Mouse (Mus musculus): ENCODE results near the gene Tmem200a. TPM values are rescaled to one million over a fixed set of nuclear protein-coding genes. Genes with fewer than 3 reads are reported as not detected.

Tmem200a gene
- polyA plus RNA-seq, 1 experiment from 2014 or later: 1.5 TPM

GRCm38 (mm10) chr10:26051177-26051576 is 27.7 kb downstream of the Tmem200a start:
- Histone ChIP-seq H3K4me1 (no peaks in the 10 kb centered on the region), H3K27ac (no peak overlapping the region), H3K36me3 (no peaks in the 10 kb centered on the region), H3K4me3 (no peak overlapping the region), H3K27me3 (ENCODE audit: insufficient read depth, poor library complexity, severe bottlenecking) (no peaks in the 10 kb centered on the region), H3K9me3 (no peaks in the 10 kb centered on the region)
- WGBS: 82% methylated on average over 2 of the region's 2 CpGs
- DNase-seq (ENCODE audit: low spot score): no peak

GRCm38 (mm10) chr10:26034931-26035330 is 43.9 kb downstream of the Tmem200a start:
- Histone ChIP-seq H3K36me3 (no peaks in the 10 kb centered on the region), H3K9me3 (no peaks in the 10 kb centered on the region), H3K27ac (no peak overlapping the region), H3K27me3 (ENCODE audit: insufficient read depth, poor library complexity, severe bottlenecking) (no peaks in the 10 kb centered on the region), H3K4me3 (no peak overlapping the region), H3K4me1 (no peaks in the 10 kb centered on the region)
- WGBS: 67% methylated on average over 5 of the region's 5 CpGs
- DNase-seq (ENCODE audit: low spot score): no peak

- Histone ChIP-seq H3K27ac (no peak overlapping the region), H3K36me3 (no peaks in the 10 kb centered on the region), H3K27me3 (ENCODE audit: insufficient read depth, poor library complexity, severe bottlenecking) (no peaks in the 10 kb centered on the region), H3K4me3 (no peak overlapping the region), H3K9me3 (no peaks in the 10 kb centered on the region), H3K4me1 (no peaks in the 10 kb centered on the region)
- DNase-seq (ENCODE audit: low spot score): no peak
- WGBS: 79% methylated on average over 3 of the region's 3 CpGs
These were observed 60.1 kb downstream of the Tmem200a start for GRCm38 (mm10) chr10:26018740-26019139.

- no peaks in the 10 kb centered on the region for H3K27me3 ChIP-seq (ENCODE audit: insufficient read depth, poor library complexity, severe bottlenecking)
- 45% methylated on average over 1 of the region's 1 CpGs for WGBS
- H3K4me1 ChIP-seq: no peaks in the 10 kb centered on the region
- no peak overlapping the region for H3K27ac ChIP-seq
- H3K36me3 ChIP-seq: no peaks in the 10 kb centered on the region
- H3K9me3 ChIP-seq: no peaks in the 10 kb centered on the region
- no peak for DNase-seq (ENCODE audit: low spot score)
- no peak overlapping the region for H3K4me3 ChIP-seq
These were observed 64.6 kb downstream of the Tmem200a start for GRCm38 (mm10) chr10:26014298-26014697.

- 62% methylated on average over 5 of the region's 5 CpGs for WGBS
These were observed 69.9 kb downstream of the Tmem200a start for GRCm38 (mm10) chr10:26008948-26009347.

GRCm38 (mm10) chr10:26005471-26005870 is 73.4 kb downstream of the Tmem200a start:
- WGBS: 82% methylated on average over 6 of the region's 6 CpGs
- no peaks in the 10 kb centered on the region for H3K36me3 ChIP-seq
- no peaks in the 10 kb centered on the region for H3K9me3 ChIP-seq
- H3K27ac ChIP-seq: no peak overlapping the region
- H3K27me3 ChIP-seq (ENCODE audit: insufficient read depth, poor library complexity, severe bottlenecking): no peaks in the 10 kb centered on the region
- no peaks in the 10 kb centered on the region for H3K4me1 ChIP-seq
- no peak for DNase-seq (ENCODE audit: low spot score)
- no peak overlapping the region for H3K4me3 ChIP-seq

More at GRCm38 (mm10) chr10:26008948-26009347, 69.9 kb downstream of the Tmem200a start:
- DNase-seq (ENCODE audit: low spot score): no peak
- H3K4me1 ChIP-seq: no peaks in the 10 kb centered on the region
- no peaks in the 10 kb centered on the region for H3K36me3 ChIP-seq
- no peaks in the 10 kb centered on the region for H3K9me3 ChIP-seq
- no peak overlapping the region for H3K27ac ChIP-seq
- no peaks in the 10 kb centered on the region for H3K27me3 ChIP-seq (ENCODE audit: insufficient read depth, poor library complexity, severe bottlenecking)
- no peak overlapping the region for H3K4me3 ChIP-seq

- no peaks in the 10 kb centered on the region for H3K4me1 ChIP-seq
- H3K27ac ChIP-seq: no peak overlapping the region
- 88% methylated on average over 2 of the region's 2 CpGs for WGBS
- no peak for DNase-seq (ENCODE audit: low spot score)
- H3K9me3 ChIP-seq: no peaks in the 10 kb centered on the region
- no peaks in the 10 kb centered on the region for H3K27me3 ChIP-seq (ENCODE audit: insufficient read depth, poor library complexity, severe bottlenecking)
- H3K36me3 ChIP-seq: no peaks in the 10 kb centered on the region
- no peak overlapping the region for H3K4me3 ChIP-seq
These were observed 78.0 kb downstream of the Tmem200a start for GRCm38 (mm10) chr10:26000893-26001292.

- DNase-seq (ENCODE audit: low spot score): no peak
- 80% methylated on average over 5 of the region's 5 CpGs for WGBS
These were observed 79.4 kb downstream of the Tmem200a start for GRCm38 (mm10) chr10:25999291-25999930.

GRCm38 (mm10) chr10:25984056-25984455 is 94.8 kb downstream of the Tmem200a start:
- WGBS: 60% methylated on average over 2 of the region's 2 CpGs
- H3K9me3 ChIP-seq: no peaks in the 10 kb centered on the region
- no peaks in the 10 kb centered on the region for H3K36me3 ChIP-seq
- H3K27me3 ChIP-seq (ENCODE audit: insufficient read depth, poor library complexity, severe bottlenecking): no peaks in the 10 kb centered on the region
- no peaks in the 10 kb centered on the region for H3K4me1 ChIP-seq
- DNase-seq (ENCODE audit: low spot score): no peak
- no peak overlapping the region for H3K27ac ChIP-seq
- H3K4me3 ChIP-seq: no peak overlapping the region

More at GRCm38 (mm10) chr10:25999291-25999930, 79.4 kb downstream of the Tmem200a start:
- Histone ChIP-seq H3K4me1 (no peaks in the 10 kb centered on the region), H3K36me3 (no peaks in the 10 kb centered on the region), H3K9me3 (no peaks in the 10 kb centered on the region), H3K27ac (no peak overlapping the region), H3K27me3 (ENCODE audit: insufficient read depth, poor library complexity, severe bottlenecking) (no peaks in the 10 kb centered on the region), H3K4me3 (no peak overlapping the region)

- WGBS: 76% methylated on average over 1 of the region's 1 CpGs
- Histone ChIP-seq H3K4me1 (no peaks in the 10 kb centered on the region), H3K9me3 (no peaks in the 10 kb centered on the region), H3K27ac (no peak overlapping the region), H3K4me3 (no peak overlapping the region), H3K36me3 (no peaks in the 10 kb centered on the region), H3K27me3 (ENCODE audit: insufficient read depth, poor library complexity, severe bottlenecking) (no peaks in the 10 kb centered on the region)
- DNase-seq (ENCODE audit: low spot score): no peak
These were observed 96.2 kb downstream of the Tmem200a start for GRCm38 (mm10) chr10:25982617-25983016.

- H3K4me3 ChIP-seq: no peak overlapping the region
- H3K9me3 ChIP-seq: no peaks in the 10 kb centered on the region; the same call in 1 of the 2 replicates
- WGBS: 64% methylated on average over 4 of the region's 4 CpGs
- H3K27me3 ChIP-seq (ENCODE audit: insufficient read depth, poor library complexity, severe bottlenecking): no peaks in the 10 kb centered on the region
- H3K36me3 ChIP-seq: no peaks in the 10 kb centered on the region
- no peaks in the 10 kb centered on the region for H3K4me1 ChIP-seq
- no peak for DNase-seq (ENCODE audit: low spot score)
- H3K27ac ChIP-seq: no peak overlapping the region
These were observed 116.0 kb downstream of the Tmem200a start for GRCm38 (mm10) chr10:25962863-25963262.

- H3K9me3 ChIP-seq: no peaks in the 10 kb centered on the region; the same call in 1 of the 2 replicates
- no peak overlapping the region for H3K27ac ChIP-seq
- no peaks in the 10 kb centered on the region for H3K36me3 ChIP-seq
- DNase-seq (ENCODE audit: low spot score): no peak
- no peaks in the 10 kb centered on the region for H3K4me1 ChIP-seq
- WGBS: 80% methylated on average over 2 of the region's 2 CpGs
- no peak overlapping the region for H3K4me3 ChIP-seq
- no peaks in the 10 kb centered on the region for H3K27me3 ChIP-seq (ENCODE audit: insufficient read depth, poor library complexity, severe bottlenecking)
These were observed 117.8 kb downstream of the Tmem200a start for GRCm38 (mm10) chr10:25961066-25961465.

- no peaks in the 10 kb centered on the region for H3K27me3 ChIP-seq (ENCODE audit: insufficient read depth, poor library complexity, severe bottlenecking)
- WGBS: 56% methylated on average over 3 of the region's 3 CpGs
- H3K36me3 ChIP-seq: no peaks in the 10 kb centered on the region
- no peaks in the 10 kb centered on the region; the same call in 1 of the 2 replicates for H3K9me3 ChIP-seq
- DNase-seq (ENCODE audit: low spot score): no peak
- no peak overlapping the region for H3K4me3 ChIP-seq
- H3K27ac ChIP-seq: no peak overlapping the region
- no peaks in the 10 kb centered on the region for H3K4me1 ChIP-seq
These were observed 119.8 kb downstream of the Tmem200a start for GRCm38 (mm10) chr10:25958762-25959753.

Measured in heart, embryonic 10.5 days (tissue).